Mouse (Mus musculus) right cerebral cortex, postnatal 36 days (tissue): Measurements from ENCODE around the gene Tab1.

Experiments used
- DNase-seq, 2 experiments: peaks; one replicate each; pipeline ENCODE4 v3.0.0; 2022; ENCODE audit warnings: low spot score in 2 of 2, mixed read lengths in 1 of 2

Tab1 gene

DNA sequence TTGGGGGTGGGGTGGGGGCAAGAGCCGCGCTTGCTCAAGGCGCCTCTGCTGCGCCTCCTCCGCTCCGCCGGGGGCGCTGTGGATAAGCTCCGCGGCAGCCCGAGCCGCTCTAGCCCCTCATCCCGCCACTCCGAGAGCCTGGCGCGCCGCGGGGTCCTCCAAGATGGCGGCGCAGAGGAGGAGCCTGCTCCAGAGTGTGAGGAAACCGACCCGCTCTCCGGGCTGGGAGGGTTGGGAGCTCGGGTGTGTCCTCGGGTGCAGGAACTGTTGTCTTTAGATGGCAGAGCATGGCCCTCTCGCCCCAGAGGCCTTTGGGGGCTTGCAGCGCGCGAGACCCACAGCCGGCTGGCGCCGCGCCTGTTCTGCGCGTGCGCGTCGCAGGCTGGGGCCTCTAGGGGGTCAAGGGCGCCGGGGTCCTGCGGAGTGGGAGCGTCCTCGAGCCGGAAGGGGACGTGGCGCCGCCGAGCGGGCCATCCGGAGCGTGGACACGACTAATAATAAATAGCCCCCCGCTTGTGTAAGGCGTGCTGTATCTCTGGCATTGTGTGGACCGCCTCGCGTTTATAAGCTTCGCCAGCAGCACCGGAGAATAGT is at the start of gene Tab1:
TSS of gene Tab1 (plus strand) at position 135 of the 594 bp plus-strand sequence.
- peak; percentile 82 to 85 for DNase-seq

DNA sequence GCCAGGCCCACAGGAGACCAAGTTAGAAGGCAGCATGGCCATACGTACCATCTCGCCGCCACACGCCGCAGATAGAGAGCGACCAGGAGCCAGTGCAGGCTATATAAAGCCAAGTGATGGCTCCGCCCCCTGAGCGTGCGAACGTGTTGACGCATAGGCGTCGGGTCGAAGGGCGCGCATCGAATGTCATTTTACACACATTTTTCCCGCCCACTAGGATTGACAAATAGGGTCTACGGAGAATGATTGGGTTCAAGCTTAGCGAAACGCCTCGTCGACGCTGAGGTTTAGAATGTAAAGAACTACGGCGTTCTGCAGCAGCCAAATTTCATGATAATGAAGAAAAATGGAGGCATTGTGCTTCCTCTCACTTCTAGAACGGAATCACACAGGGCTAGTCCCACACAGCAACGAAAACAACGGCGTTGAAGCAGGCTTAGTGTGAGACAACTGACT is 49.6 kb upstream of the Tab1 start:
- DNase-seq: peak; percentile 96 to 97

DNA sequence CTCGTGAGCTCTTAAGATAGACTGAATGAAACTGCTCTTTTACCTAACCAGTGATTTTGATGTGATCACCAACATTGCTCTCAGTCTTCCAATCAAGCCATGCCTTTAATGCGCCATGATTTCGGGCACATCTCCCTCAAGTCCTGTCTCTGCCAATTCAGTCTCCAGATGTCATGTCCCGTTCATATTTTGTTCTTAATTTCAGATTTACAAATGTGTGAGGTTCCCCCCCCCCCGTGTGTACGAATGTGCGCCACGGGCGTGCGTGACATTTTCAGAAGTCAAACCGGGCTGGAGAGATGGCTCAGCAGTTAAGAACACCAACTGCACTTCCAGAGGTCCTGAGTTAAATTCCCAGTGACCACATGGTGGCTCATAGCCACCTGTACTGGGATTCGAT is 49.2 kb upstream of the Tab1 start:
- no peak for DNase-seq

DNA sequence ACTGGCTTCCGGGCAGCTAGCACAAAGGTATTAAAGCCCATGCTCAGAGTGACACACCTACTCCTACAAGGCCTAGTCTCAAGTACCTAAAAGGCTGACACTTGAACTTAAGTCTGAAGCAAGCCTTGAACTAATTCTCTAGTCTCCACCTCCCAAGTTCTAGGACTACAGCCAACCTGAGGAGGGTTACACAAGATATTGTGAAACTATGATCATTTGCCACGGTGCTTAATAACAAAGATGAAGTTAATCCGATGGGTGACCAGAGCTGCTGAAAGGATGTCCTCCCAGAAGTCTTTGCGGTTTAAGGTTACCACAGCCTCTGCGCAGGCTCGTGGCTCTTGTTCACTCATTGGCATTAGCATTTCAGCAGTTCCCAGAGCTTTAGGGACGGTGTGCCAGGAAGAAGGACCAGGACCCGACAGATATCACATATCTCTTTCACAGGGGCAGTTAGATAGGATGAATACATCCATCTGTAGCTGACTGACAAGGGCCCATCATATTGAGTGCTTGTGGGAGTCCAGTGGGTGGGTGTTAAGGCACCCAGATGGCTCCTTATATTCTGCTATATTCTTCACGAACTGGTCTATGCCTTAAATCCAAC is 45.4 kb upstream of the Tab1 start:
- no peak for DNase-seq

DNA sequence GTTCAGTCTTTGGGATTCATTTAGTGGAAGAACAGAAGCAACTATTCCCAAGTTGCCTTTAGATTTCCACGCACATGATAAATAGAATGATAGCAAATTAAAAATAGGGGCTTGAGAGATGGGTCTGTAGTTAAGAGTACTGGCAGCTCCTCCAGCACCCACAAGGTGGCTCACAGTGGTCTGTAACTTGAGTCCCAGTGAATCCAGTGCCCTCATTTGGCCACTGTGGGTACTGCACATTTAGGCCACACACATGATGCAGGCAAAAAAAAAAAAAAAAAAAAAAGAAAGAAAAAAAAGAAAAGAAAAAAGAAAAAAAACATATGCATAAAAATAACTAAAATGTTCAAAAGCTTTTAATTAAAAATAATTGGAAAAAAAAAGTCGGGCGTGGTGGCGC is 44.3 kb upstream of the Tab1 start:
- DNase-seq: peak; percentile 91

DNA sequence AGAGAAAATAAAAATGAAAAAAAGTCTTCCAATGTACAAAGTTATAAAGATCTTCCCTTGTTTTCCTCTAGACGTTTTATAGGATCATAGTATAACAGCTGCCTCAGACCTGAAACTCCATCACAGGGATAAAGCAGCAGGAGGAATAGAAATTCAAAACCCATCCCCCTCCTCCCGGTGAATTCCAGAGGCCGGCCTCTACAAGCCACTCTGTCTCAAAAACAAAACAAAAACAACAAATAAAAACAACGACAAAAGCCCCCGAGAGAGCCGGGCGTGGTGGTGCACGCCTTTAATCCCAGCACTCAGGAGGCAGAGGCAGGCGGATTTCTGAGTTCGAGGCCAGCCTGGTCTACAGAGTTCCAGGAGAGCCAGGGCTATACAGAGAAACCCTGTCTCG is 42.8 kb upstream of the Tab1 start:
- DNase-seq: no peak

DNA sequence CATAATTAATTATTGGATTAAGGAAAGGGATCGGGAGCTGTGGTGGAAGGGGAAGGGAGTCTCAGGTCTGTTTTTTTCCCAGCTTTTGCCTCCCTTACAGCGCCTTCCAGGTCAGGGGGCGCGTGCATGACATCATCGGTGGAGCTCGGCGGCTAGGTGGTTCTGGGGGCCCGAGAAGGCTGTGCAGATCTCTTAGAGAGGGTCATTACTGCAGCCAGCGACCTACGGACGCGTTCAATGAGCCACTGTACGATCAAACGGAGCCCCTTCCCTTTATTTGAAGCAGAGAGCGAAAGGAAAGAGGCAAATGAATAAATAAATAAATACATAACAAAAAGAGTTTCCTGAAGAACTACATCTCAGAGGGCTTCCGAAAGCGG is 42.2 kb upstream of the Tab1 start:
- no peak for DNase-seq

DNA sequence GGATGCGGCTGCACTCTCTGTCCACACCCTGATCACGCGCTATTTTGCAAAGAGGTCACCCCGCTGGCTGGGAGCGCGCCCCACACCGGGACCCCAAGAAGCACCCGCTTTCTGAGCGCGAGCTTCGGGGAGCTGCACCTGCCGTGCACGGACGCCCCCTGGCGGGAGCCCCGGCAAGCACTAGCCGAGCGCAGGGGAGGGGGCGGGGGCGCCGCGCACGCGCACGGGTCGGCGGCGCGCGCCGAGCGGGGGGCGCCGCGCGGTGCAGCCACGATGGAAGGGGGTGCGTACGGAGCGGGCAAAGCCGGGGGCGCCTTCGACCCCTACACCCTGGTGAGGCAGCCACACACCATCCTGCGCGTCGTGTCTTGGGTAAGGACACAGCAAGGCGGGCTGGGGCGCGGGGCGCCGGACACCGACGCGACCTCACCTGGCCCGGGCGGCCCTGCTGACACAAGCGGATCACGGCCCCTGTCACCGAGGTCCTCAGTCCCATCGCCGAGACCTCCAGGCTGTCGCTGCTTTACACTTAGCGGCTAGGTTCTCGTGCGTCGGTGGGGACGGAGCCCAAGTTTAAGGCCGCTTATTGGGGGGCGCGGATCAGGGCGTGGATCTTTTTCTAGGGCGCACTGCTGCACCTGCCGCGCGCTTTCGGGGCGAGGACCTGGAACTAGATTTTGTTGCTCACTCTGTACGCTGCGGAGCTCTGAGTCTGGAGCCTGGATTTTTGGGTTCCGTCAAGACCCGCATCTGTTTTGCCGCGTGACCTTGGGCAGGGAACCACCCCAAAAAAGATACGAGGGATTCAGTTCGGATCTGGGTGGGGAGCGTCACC is 41.6 kb upstream of the Tab1 start, which contains the start of the genes Syngr1 and Rpl3:
TSS of gene Syngr1 (plus strand) at position 214 of the 835 bp plus-strand sequence.
TSS of gene Rpl3 (minus strand) at position 748 of the 835 bp plus-strand sequence.
- peak; percentile 68 to 73 for DNase-seq

DNA sequence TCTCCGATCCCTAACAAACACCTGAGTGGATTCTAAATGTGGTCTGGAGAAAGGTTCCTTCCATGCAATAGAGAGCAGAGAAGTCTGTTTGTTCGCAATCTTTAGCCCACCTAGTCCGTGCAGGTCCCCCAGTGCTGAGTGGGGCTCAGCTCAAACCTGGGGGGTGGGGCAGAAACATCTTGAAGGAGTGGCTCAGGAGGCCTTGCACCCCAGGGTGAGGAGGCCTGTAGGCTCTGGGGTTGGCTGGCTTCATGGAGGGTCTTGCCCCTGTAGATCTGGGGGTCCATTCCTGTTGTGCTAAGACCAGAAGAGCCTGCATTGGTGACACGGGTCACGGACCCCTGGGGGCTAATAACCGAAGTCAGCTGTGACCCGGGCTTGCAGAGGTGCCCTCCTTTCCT is 40.9 kb upstream of the Tab1 start:
- no peak for DNase-seq

DNA sequence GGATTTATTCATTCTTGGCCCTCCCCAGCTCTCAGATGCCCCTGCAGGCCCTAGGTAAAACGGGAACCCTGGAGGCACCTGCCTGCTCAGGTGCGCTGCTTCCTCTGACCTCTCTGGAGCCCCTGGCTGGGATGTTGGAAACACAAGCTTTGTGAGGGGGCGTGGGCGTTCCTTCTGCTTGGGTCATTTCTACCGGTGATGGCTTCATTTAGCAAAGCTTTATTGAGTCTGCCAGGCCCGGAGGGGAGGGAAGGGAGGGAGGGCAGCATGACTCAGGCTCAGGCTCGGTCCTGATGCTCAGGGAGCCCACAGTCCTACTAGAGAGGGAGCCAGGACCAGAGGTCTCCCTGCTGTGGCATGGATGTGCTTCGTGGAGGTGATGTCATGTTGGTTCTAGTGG is 40.3 kb upstream of the Tab1 start:
- no peak for DNase-seq

DNA sequence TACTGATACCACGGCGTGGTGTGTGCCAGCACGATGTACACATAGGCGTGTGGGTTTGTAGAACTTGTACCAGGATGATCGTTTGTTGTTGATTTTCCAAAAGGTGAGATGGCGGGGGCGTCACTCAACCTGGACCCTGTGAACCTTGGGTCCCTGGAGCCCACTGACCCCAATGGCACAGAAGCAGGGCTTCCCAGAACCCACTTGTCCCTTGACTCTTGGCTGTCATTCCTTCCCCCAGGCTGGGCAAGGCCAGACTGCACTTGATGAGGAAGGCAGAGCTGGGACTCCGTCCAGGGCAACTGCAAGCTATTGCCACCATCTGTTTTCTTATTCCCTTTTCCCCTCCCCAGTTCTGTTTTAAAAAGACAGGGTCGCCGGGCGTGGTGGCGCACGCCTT is 38.7 kb upstream of the Tab1 start:
- DNase-seq: no peak

DNA sequence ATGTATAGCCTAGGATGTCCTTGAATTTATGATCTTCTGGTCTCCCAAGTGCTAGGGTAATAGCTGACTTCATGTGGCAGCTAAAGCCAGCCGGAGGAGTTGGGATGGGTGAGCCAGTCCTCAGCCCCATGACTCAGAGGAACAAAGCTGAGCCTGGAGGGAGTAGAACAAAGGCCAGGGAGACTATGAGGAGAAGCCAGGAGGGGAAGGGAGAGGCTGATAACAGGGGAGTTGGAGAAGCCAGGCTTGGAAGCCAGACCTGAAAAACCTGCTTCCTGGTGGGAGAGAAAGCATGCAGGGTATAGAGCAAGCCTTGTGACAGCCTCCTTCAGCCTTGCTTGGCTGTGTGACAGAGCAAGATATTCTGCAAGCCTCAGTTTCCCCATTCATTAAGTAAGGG is 37.3 kb upstream of the Tab1 start:
- no peak for DNase-seq

DNA sequence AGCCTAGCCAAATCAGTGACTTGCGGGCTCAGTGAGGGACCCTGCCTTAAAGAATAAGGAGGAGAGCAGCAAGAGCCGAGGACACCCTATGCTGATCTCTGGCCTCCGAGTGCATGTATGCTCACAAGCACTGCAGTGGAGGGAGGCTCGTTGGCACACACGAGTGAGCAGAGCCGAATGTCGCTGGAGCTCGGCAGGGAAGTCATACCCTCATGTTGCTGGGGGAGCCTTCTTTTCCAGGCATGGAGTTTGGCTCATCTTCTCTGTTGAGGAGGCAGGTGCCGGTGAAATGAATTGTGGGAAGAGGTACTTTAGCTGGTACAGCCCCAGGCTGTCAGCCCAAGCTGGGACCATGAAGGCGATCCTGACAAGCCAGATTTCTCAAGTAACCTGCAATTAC is 36.5 kb upstream of the Tab1 start:
- no peak for DNase-seq

DNA sequence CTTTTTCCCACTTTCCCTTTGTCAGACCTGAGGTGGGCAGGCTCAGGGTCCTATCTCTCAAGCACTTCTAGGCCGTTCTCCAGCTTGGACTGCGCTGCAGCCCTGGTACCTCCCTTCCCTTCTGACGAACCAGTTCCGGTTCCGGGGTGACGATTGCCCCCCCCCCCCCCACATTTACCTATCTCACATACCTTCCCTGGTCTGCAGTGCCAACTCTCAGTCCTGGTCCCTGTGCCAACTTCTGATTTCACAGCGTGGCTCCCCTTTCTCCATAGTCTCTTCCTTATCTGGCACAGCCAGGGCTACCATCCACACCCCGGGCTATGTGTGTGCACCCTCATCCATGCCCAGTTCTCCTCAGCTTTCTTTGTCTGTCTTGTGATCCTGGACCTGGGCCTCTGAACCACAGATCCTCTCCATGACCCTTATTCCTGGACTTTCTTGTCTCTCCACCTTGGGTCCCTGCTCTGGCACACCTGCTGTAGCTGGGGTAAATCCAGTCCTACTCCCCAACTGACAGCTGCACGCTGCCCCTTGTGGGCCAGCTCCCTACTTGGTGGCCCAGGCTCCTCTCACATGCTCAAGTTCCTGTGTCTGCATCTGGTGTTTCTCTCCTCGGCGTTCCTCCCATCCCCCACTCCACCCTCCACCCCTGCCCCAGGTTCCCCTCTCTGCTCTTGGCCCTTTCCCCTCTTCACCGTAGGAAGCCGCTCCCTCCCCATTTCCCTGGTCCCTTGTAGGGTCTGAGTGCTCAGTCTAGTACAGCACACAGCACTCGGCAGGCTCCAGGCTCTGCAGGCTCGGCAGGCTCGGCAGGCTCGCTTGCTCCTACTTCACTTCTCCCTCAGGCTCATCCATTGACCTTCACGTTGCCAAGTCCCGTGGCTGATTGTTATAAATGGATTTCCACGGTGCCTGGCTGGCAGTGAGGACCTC is 35.7 kb upstream of the Tab1 start:
- DNase-seq: no peak

DNA sequence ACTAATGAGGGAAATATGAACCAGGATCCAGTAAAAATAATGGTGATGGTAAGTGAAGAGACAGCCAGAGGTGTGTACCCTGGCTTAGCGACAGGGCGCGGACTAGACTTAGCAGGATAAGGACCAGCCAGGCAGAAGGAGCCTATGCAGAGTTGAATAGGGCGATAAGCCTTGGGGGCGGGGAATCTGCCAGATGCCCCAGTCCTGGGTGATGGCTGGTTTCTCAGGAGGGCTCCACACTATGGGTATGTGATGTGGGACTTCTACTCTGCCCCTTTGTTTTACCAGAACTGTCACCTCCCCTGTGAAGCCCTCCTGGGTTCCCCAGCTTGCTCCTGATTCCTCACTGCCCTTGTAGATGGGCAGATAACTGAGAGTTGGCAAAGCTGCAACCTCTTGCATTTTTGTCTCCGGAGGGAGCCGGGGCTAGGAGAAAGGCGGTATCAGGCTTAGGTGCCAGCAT is 34.9 kb upstream of the Tab1 start:
- no peak for DNase-seq

DNA sequence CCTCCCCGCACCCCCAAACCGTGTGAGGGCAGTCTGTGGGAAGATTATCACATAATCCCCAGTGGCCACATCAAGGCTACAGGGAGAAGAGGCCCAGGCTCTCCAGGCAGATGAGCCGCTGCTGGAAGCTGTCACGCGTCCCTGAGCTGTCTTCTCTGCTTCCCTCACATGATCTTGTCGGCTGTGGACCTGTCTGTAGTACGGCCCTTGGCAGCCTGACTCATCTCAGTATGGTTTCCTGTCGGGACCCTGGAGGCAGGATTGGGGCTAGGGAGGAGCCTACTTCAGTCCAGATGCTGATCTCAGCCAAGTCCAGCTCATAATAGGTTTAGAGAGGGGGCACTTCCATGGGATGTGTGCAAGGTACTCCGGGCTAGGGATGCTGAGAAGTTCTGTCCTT is 34.1 kb upstream of the Tab1 start:
- no peak for DNase-seq

DNA sequence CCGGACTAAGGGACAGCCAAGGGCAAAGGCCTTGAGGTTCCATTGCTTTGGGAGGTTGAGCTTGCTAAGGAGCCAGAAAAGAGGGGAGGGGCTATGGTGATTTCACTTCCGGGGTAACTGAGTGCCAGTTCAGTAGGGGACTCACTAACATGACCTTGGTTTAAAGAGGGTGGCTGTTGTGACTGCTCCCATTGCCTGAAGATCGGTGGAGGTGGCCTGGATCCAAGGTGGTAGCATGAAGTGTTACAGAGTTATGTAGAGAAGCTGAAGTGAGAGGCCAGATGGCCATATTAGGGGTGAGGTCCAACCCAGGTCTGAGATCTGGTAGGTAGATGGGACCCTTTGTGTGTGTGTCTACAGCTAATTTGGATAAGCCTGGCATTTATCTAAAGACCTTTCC is 33.5 kb upstream of the Tab1 start:
- DNase-seq: no peak

DNA sequence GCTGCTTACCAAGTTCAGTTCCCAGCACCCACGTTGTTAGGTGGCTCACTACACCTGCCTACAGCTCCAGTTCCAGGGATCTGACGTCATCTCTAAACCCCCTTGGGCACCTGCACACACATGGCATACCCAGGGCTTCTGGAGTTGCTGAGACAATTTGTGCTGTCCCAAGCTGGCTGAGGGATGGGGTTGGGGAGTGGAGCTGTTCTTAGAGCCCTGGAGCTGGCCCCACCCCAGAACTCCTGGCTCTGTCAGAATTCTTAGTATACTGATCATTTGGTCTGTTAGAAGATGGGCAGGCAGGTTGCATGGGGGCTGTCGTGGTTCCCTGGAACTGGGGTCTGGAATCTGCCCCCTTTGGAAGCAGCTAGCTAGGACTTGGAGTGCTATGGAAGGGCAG is 32.7 kb upstream of the Tab1 start:
- no peak for DNase-seq

DNA sequence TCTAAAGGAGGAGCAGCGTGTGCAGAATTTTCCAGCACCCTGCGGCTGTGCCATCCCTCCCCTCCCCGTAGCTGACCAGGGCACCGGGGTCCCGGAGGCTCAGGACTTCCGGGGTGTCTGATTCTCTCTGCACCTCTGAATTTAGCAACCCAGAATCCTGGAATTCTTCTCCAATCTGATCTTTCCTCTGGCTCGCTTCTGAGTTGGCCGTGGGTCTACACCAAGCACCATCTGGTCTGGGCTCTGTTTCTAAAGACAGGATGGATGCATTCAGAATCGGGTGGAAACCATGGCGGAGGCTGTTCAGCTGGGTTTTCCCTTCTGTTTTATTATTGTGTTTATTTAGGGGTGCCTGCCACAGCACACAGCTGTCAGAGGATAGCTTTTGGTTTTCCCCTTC is 32.1 kb upstream of the Tab1 start:
- DNase-seq: no peak

DNA sequence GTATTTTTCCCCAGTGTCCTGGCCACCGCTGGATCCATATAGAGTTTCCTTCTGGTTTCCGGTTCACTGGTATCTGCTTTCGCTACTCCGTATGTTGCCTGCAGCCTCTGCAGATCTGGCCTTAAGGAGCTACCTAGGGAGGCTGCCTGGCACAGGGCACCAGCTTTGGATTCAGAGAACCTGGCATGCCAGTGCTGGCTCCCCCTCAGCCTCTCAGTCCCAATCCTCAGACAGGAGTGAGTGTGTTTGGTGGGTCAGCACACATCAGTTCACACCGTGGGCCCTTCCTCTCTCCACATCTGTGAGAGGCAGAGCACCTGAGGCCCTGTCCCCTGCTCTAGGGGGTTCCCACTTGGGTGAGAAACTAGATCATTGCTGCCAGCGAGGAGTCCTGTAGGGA is 31.4 kb upstream of the Tab1 start:
- no peak for DNase-seq

DNA sequence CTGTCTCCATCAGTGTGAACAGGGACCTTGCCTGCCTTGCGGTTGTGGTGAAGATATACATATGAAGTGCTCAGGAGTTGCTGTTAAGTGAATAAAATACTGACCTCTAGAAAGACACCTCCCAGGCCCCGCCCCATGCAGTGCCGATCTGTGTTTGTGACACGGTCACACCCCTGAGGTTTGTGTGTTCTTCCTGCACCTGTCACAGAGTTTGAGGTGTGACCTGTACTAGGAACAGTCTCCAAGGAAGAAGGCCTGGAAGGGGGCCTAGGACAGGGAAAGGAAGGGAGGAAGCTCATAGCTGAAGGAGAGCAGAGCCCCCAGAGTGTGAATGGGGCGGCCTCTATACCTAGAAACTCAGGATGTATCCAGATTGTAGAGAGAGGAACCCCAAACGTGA is 30.4 kb upstream of the Tab1 start:
- DNase-seq: no peak
